Mouse (Mus musculus) heart, embryonic 11.5 days (tissue): Measurements from ENCODE around the gene Speg. TPM values are rescaled to one million over a fixed set of nuclear protein-coding genes. Genes with fewer than 3 reads are reported as not detected.

ENCODE experiments used
- ATAC-seq: fragments of 200-750 bp; cut with Nextera tagmentation; replicated peaks from 2 replicates; pipeline ENCODE4 v1.8.0; 2017; ENCODE audit warnings: moderate library complexity; ENCODE audit not compliant: insufficient number of reproducible peaks, low FRiP score, low TSS enrichment
- H3K27ac ChIP-seq: fragments of 300-500 bp; sonication (generic); 2 replicates; pipeline ENCODE4 v1.5.1; 2014; ENCODE audit warnings: mild to moderate bottlenecking, low read depth, low read length
- H3K27me3 ChIP-seq: fragments of 300-500 bp; sonication (generic); 2 replicates; pipeline ENCODE4 v1.6.1; 2014; ENCODE audit warnings: mild to moderate bottlenecking, low read length, mixed read lengths; ENCODE audit not compliant: control insufficient read depth, insufficient read depth
- H3K36me3 ChIP-seq: fragments of 300-500 bp; sonication (generic); 2 replicates; pipeline ENCODE4 v1.6.1; 2014; ENCODE audit warnings: mild to moderate bottlenecking, low read length, moderate library complexity, mixed read lengths; ENCODE audit not compliant: control insufficient read depth, insufficient read depth
- H3K4me1 ChIP-seq: fragments of 300-500 bp; sonication (generic); 2 replicates; pipeline ENCODE4 v1.6.1; 2014; ENCODE audit warnings: low read length; ENCODE audit not compliant: control insufficient read depth, insufficient read depth
- H3K4me2 ChIP-seq: fragments of 300-500 bp; sonication (generic); 2 replicates; pipeline ENCODE4 v1.6.1; 2014; ENCODE audit warnings: mild to moderate bottlenecking, moderate library complexity
- H3K4me3 ChIP-seq: fragments of 300-500 bp; sonication (generic); 2 replicates; pipeline ENCODE4 v1.5.1; 2014; ENCODE audit warnings: low read depth, low read length
- H3K9ac ChIP-seq: fragments of 300-500 bp; sonication (generic); 2 replicates; pipeline ENCODE4 v1.6.1; 2014; ENCODE audit warnings: mild to moderate bottlenecking, low read depth, low read length, moderate library complexity
- H3K9me3 ChIP-seq: fragments of 300-500 bp; sonication (generic); replicated peaks from 2 replicates; pipeline ENCODE4 v1.6.1; 2016; ENCODE audit warnings: low read length; ENCODE audit not compliant: control insufficient read depth
- WGBS: fragments of 180-500 bp; shearing (Covaris S2); extraction: QIAGEN DNeasy Blood & Tissue Kit; methylation state at CpG from one replicate; pipeline ENCODE4 v1.1.7; 2014; ENCODE audit not compliant: insufficient replicate concordance; 5-methylcytosine and 5-hydroxymethylcytosine counted together
- polyA plus RNA-seq: library from polyadenylated mRNA; unstranded; fragments of >200 nt; fragmentation: Nextera tagmentation; extraction: Ambion mirVana; gene quantifications from 2 replicates; pipeline ENCODE4 v1.2.1, GENCODE M21; 2014

The Speg gene
- polyA plus RNA-seq, 1 experiment from 2014 or later = 60.7 TPM

- 5% methylated on average over 9 of the region's 9 CpGs for WGBS
- peaks cover 26% of the 10 kb centered on the region for H3K36me3 ChIP-seq
- H3K9ac ChIP-seq = peak overlapping the region; percentile 69
Measured at GRCm38 (mm10) chr1:75398761-75399402, 23.8 kb downstream of the Speg start.

GRCm38 (mm10) chr1:75399755-75400492 is 24.8 kb downstream of the Speg start:
- Histone ChIP-seq H3K36me3 (peaks cover 35% of the 10 kb centered on the region), H3K27ac (peak overlapping the region; percentile 99), H3K4me3 (peak overlapping the region; percentile 52), H3K4me1 (peaks cover 53% of the 10 kb centered on the region), H3K27me3 (no peaks in the 10 kb centered on the region), H3K9me3 (no peaks in the 10 kb centered on the region), H3K9ac (peak overlapping the region; percentile 73), H3K4me2 (peak overlapping the region; percentile 72)
- peak; percentile 79 for ATAC-seq
- 2% methylated on average over 15 of the region's 15 CpGs for WGBS

More at GRCm38 (mm10) chr1:75398761-75399402, 23.8 kb downstream of the Speg start:
- H3K27ac ChIP-seq = peak overlapping the region; percentile 99
- H3K9me3 ChIP-seq = no peaks in the 10 kb centered on the region
- ATAC-seq = peak; percentile 67
- H3K27me3 ChIP-seq = no peaks in the 10 kb centered on the region
- peak overlapping the region; percentile 72 for H3K4me2 ChIP-seq
- no peak overlapping the region for H3K4me3 ChIP-seq
- H3K4me1 ChIP-seq = peaks cover 48% of the 10 kb centered on the region

GRCm38 (mm10) chr1:75400493-75401115 is 25.5 kb downstream of the Speg start:
- Histone ChIP-seq H3K4me1 (peaks cover 53% of the 10 kb centered on the region), H3K4me3 (peak overlapping the region; percentile 52), H3K4me2 (peak overlapping the region; percentile 72), H3K9ac (peak overlapping the region; percentile 73), H3K9me3 (no peaks in the 10 kb centered on the region), H3K36me3 (peaks cover 36% of the 10 kb centered on the region), H3K27ac (peak overlapping the region; percentile 99), H3K27me3 (no peaks in the 10 kb centered on the region)
- WGBS = 27% methylated on average over 6 of the region's 6 CpGs
- no peak for ATAC-seq

GRCm38 (mm10) chr1:75405547-75405946 is 30.4 kb downstream of the Speg start:
- Histone ChIP-seq H3K27me3 (no peaks in the 10 kb centered on the region), H3K36me3 (peaks cover 30% of the 10 kb centered on the region), H3K4me1 (peaks cover 45% of the 10 kb centered on the region), H3K9me3 (no peaks in the 10 kb centered on the region), H3K4me3 (no peak overlapping the region), H3K9ac (no peak overlapping the region), H3K27ac (no peak overlapping the region), H3K4me2 (no peak overlapping the region)
- no peak for ATAC-seq
- WGBS = 87% methylated on average over 3 of the region's 3 CpGs

GRCm38 (mm10) chr1:75406173-75406572 is 31.1 kb downstream of the Speg start:
- H3K27me3 ChIP-seq = no peaks in the 10 kb centered on the region
- peaks cover 30% of the 10 kb centered on the region for H3K36me3 ChIP-seq
- WGBS = 82% methylated on average over 15 of the region's 15 CpGs
- H3K4me2 ChIP-seq = no peak overlapping the region
- no peak overlapping the region for H3K9ac ChIP-seq
- ATAC-seq = no peak
- 0 out of 2 replicates have a peak overlapping the region, but pooled peaks have one; percentile 96 for H3K27ac ChIP-seq
- peaks cover 39% of the 10 kb centered on the region for H3K4me1 ChIP-seq
- no peak overlapping the region for H3K4me3 ChIP-seq
- H3K9me3 ChIP-seq = no peaks in the 10 kb centered on the region

DNA sequence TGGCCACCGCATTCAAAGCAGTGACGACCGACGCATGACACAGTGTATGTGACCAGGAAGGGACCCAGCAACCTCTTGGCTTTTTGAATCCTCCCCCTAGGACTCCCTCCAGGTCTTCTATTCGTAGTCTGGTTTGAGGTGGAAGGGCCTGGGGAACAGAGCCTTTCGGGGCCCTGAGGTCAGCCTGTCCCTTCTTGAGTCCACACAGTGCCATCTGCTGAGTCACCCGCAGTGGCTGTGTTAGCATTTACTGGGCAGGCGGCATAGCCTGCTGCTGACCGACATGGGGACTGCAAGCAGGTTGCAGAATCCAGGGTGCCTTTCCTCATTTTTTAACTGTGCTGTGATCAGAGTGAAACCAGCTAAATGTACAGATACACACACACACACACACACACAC is 32.0 kb downstream of the Speg start:
- Histone ChIP-seq H3K9ac (no peak overlapping the region), H3K4me2 (no peak overlapping the region), H3K9me3 (no peaks in the 10 kb centered on the region), H3K27ac (peak overlapping the region; percentile 96), H3K27me3 (no peaks in the 10 kb centered on the region), H3K36me3 (peaks cover 26% of the 10 kb centered on the region), H3K4me3 (no peak overlapping the region), H3K4me1 (peaks cover 33% of the 10 kb centered on the region)
- no peak for ATAC-seq
- WGBS = 82% methylated on average over 9 of the region's 9 CpGs

GRCm38 (mm10) chr1:75408210-75408609 is 33.1 kb downstream of the Speg start:
- peaks cover 28% of the 10 kb centered on the region for H3K4me1 ChIP-seq
- no peaks in the 10 kb centered on the region for H3K27me3 ChIP-seq
- peak overlapping the region; percentile 96 for H3K27ac ChIP-seq
- no peak overlapping the region for H3K4me3 ChIP-seq
- 22% methylated on average over 4 of the region's 4 CpGs for WGBS
- H3K36me3 ChIP-seq = peaks cover 18% of the 10 kb centered on the region
- H3K9me3 ChIP-seq = no peaks in the 10 kb centered on the region
- H3K4me2 ChIP-seq = no peak overlapping the region
- H3K9ac ChIP-seq = no peak overlapping the region
- ATAC-seq = peak; percentile 56; the same call in 1 of the 2 replicates

- H3K27ac ChIP-seq = no peak overlapping the region; the same call in 1 of the 2 replicates
- H3K36me3 ChIP-seq = peaks cover 12% of the 10 kb centered on the region; the same call in 1 of the 2 replicates
- peaks cover 25% of the 10 kb centered on the region for H3K4me1 ChIP-seq
- 88% methylated on average over 7 of the region's 7 CpGs for WGBS
- H3K9ac ChIP-seq = no peak overlapping the region
- no peak overlapping the region for H3K4me2 ChIP-seq
- no peaks in the 10 kb centered on the region; the same call in 1 of the 2 replicates for H3K27me3 ChIP-seq
- H3K4me3 ChIP-seq = no peak overlapping the region
- H3K9me3 ChIP-seq = no peaks in the 10 kb centered on the region
- 0 out of 2 replicates have a peak, but pooled peaks have one; percentile 5 for ATAC-seq
Measured at GRCm38 (mm10) chr1:75409950-75410349, 34.9 kb downstream of the Speg start.
